Mouse (Mus musculus) c-Kit-negative CD71-positive TER-119-positive erythroid progenitor cells, embryonic 14.5 days (primary cell): ENCODE measurements around the gene Gm7030.
"Not testable (repeated sequence)": the region's sequence is repeated elsewhere in the genome, so short reads cannot be mapped to it uniquely, and the experiment has no call there.

ENCODE experiments used
- DNase-seq: peaks from one replicate; pipeline ENCODE4 v3.0.0-alpha.2; 2013; ENCODE audit warnings: low read depth, low spot score

Gene Gm7030

GRCm38 (mm10) chr17:36082519-36083232 lies 46.5 kb downstream of the Gm7030 start:
- not testable (repeated sequence) for DNase-seq

GRCm38 (mm10) chr17:36081901-36082300 lies 47.3 kb downstream of the Gm7030 start:
- DNase-seq: not testable (repeated sequence)

DNA sequence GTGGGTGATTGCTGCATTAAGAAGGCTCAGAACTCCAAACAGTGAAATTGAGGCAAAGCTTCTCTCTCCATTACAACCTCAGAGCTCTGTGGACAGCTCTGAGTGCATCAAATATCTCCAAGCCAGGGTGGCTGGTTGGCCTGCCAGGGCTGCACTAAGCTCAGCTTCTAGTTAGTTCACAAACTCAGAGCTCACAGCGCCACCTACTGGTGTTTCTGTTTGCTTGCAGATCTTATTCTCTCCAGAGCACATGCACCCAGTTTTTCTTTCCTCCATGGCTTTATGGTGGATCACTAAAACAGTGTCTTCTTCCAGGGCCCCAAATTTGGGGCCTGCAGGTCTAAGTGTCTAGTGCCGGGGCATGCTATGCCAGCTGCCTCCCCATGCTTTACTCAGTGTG lies 68.4 kb downstream of the Gm7030 start:
- DNase-seq: peak; percentile 74
